In genomic region chr12:86007377-86007776, GRCm38 (mm10) we compare ENCODE assay signal across 13 mouse cellular contexts.
DNase-seq lines count a peak whose midpoint lies in the region; ATAC-seq and TF ChIP-seq lines count a peak whose summit lies in the region.
"Had no signal": no experiment of that assay in that cellular context is flagged by ENCODE, and none has a peak within 500 bp of the region (broad histone marks: within the 10 kb centered on the region; RNA-seq: fewer than 3 reads in every experiment).

No protein-coding gene starts in this region.

- no peak for TF ChIP-seq CTCF in heart, postnatal 0 days (IDR thresholded peaks at IDR 0.05; ENCODE audit: low read depth)

- H3K4me1 ChIP-seq in lung, embryonic 15.5 days: peaks cover 27% of the 10 kb centered on the region
- peaks cover 10% of the 10 kb centered on the region for H3K4me1 ChIP-seq in heart, postnatal 0 days (ENCODE audit: control insufficient read depth, insufficient read depth)
- peaks cover 16% of the 10 kb centered on the region; the same call in 1 of the 2 replicates for H3K4me1 ChIP-seq in stomach, embryonic 14.5 days (ENCODE audit: control insufficient read depth, insufficient read depth, low read length)

- H3K4me2 ChIP-seq in lung, embryonic 15.5 days: no peak overlapping the region
- no peak overlapping the region for H3K4me2 ChIP-seq in heart, postnatal 0 days (ENCODE audit: low read depth, low read length)
- H3K4me2 ChIP-seq in stomach, embryonic 14.5 days (replicated peaks; ENCODE audit: low read depth, low read length): no peak overlapping the region
- H3K4me2 ChIP-seq: embryonic facial prominence, embryonic 12.5 days had no signal

- no peak overlapping the region for H3K9ac ChIP-seq in lung, embryonic 15.5 days
- H3K9ac ChIP-seq in heart, postnatal 0 days (replicated peaks; ENCODE audit: low read depth, low read length): no peak overlapping the region
- no peak overlapping the region for H3K9ac ChIP-seq in stomach, embryonic 14.5 days (replicated peaks; ENCODE audit: low read depth, low read length)
- H3K9ac ChIP-seq: embryonic facial prominence, embryonic 12.5 days had no signal

- no peak for TF ChIP-seq EP300 in heart, postnatal 0 days (IDR thresholded peaks at IDR 0.05; ENCODE audit: low read depth)

- H3K9me3 ChIP-seq in lung, embryonic 15.5 days: no peaks in the 10 kb centered on the region
- no peaks in the 10 kb centered on the region for H3K9me3 ChIP-seq in heart, postnatal 0 days (replicated peaks; ENCODE audit: control insufficient read depth, low read length)
- H3K9me3 ChIP-seq in stomach, embryonic 14.5 days (ENCODE audit: control insufficient read depth, low read depth, low read length): no peaks in the 10 kb centered on the region
- H3K9me3 ChIP-seq: embryonic facial prominence, embryonic 12.5 days; G1E had no signal

- no peaks in the 10 kb centered on the region for H3K36me3 ChIP-seq in lung, embryonic 15.5 days
- H3K36me3 ChIP-seq in heart, postnatal 0 days (replicated peaks; ENCODE audit: control insufficient read depth, insufficient read depth, low read length): no peaks in the 10 kb centered on the region
- no peaks in the 10 kb centered on the region for H3K36me3 ChIP-seq in stomach, embryonic 14.5 days (ENCODE audit: control insufficient read depth, insufficient read depth, low read length)
- H3K36me3 ChIP-seq: embryonic facial prominence, embryonic 12.5 days had no signal

- H3K27me3 ChIP-seq in lung, embryonic 15.5 days: no peaks in the 10 kb centered on the region
- H3K27me3 ChIP-seq in heart, postnatal 0 days (ENCODE audit: control insufficient read depth, insufficient read depth, low read length): no peaks in the 10 kb centered on the region
- no peaks in the 10 kb centered on the region for H3K27me3 ChIP-seq in stomach, embryonic 14.5 days (ENCODE audit: control insufficient read depth, insufficient read depth, low read length)
- H3K27me3 ChIP-seq: embryonic facial prominence, embryonic 12.5 days had no signal

- no peak for ATAC-seq in lung, embryonic 15.5 days (ENCODE audit: borderline replicate concordance, extremely low read depth, low FRiP score, low TSS enrichment)
- ATAC-seq in heart, postnatal 0 days (ENCODE audit: insufficient read depth, low read depth): no peak
- ATAC-seq in stomach, embryonic 14.5 days (ENCODE audit: insufficient number of reproducible peaks, insufficient read depth, low FRiP score, low read depth): no peak

- DNase-seq in heart, adult 18-20 months: peak; percentile 17 to 18
- no peak for DNase-seq in heart, postnatal 4 days
- no peak for DNase-seq in lung, postnatal 14 days
- no peak for DNase-seq in heart, postnatal 0 days (ENCODE audit: low spot score)
- DNase-seq in cerebellum, postnatal 4 days (ENCODE audit: low spot score in 2 of 2): no peak
- DNase-seq in layer of hippocampus, postnatal 10 days (ENCODE audit: low spot score in 2 of 2): no peak
- DNase-seq: cerebellum, adult 9-10 months; kidney, postnatal 36 days; right cerebral cortex, postnatal 14 days had no signal

- WGBS in lung, embryonic 15.5 days: 27% methylated on average over 3 of the region's 3 CpGs
- WGBS in heart, postnatal 0 days: 57% methylated on average over 3 of the region's 3 CpGs
- 52% methylated on average over 3 of the region's 3 CpGs for WGBS in stomach, embryonic 14.5 days

- H3K27ac ChIP-seq in lung, embryonic 15.5 days: peak overlapping the region; percentile 34
- H3K27ac ChIP-seq in heart, postnatal 0 days (ENCODE audit: low read depth): peak overlapping the region; percentile 40
- peak overlapping the region; percentile 7; the same call in 1 of the 2 replicates for H3K27ac ChIP-seq in stomach, embryonic 14.5 days (ENCODE audit: low read length)
- H3K27ac ChIP-seq: embryonic facial prominence, embryonic 12.5 days had no signal

- no peak overlapping the region for H3K4me3 ChIP-seq in lung, embryonic 15.5 days
- H3K4me3 ChIP-seq in heart, postnatal 0 days (ENCODE audit: low read depth, low read length): no peak overlapping the region
- H3K4me3 ChIP-seq in stomach, embryonic 14.5 days (ENCODE audit: low read depth, low read length): no peak overlapping the region
- H3K4me3 ChIP-seq: embryonic facial prominence, embryonic 12.5 days had no signal

Comparison
In these comparisons a context has a peak if more than half of its experiments do, and no peak if none do; other contexts are left out.
1. DNase-seq: peak in heart, adult 18-20 months (2 of 2); none in heart, postnatal 4 days (single experiment), lung, postnatal 14 days (single experiment), heart, postnatal 0 days (single experiment), cerebellum, postnatal 4 days (0 of 2) and layer of hippocampus, postnatal 10 days (0 of 2).
2. Peak in every context shown above with its lines, with median percentiles within 50 percentile points of each other: H3K27ac ChIP-seq.